Mouse (Mus musculus): ENCODE data around the gene S100a3. TPM values are rescaled to one million over a fixed set of nuclear protein-coding genes. Genes with fewer than 3 reads are reported as not detected.

Gene S100a3
- polyA plus RNA-seq, 2 experiments from 2014 or later, result 2.1 to 2.5 TPM

DNA sequence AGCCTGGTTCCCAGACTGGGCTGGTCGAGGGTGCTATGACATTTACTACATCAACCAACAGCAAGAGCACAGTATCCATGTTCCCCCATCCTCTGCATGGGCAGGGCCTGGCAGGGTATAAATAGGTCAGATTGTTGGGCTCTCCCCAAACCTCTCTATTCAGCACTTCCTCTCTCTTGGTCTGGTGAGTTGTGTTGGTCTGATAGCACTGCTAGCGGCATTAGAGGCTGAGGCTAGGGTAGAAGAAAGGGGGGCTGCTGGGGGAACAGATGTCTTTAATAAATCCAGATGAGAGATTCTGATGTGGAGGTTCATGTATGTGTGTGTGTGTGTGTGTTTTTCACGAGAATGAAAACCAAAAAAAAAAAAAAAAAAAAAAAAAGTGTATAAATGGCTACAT, 43.2 kb downstream of the S100a3 start, which contains the start of gene S100a4:
S100a4 (plus strand) TSS at position 149 of the 400 bp plus-strand sequence.
- ATAC-seq, result peak; percentile 69

DNA sequence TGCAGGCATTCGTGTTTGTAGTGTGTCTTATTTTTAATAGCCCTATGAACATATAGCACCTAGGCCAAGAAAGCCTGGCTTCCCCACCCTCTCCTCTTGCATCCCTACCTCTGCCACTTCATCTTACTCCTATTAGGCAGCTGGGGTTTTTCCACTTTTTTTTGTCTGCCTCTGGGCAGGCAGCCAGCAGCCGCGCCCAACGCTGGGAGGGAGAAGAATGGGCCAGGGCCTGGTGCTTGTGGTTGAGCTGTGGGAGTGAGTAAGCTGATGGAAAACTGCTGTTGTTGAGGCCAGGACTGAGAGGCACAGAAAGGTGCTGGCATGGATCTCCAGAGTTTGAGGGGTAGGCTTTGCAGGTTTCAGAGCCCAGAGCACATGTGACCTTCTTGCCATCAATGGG, 44.0 kb downstream of the S100a3 start:
- peak; percentile 16 for ATAC-seq

DNA sequence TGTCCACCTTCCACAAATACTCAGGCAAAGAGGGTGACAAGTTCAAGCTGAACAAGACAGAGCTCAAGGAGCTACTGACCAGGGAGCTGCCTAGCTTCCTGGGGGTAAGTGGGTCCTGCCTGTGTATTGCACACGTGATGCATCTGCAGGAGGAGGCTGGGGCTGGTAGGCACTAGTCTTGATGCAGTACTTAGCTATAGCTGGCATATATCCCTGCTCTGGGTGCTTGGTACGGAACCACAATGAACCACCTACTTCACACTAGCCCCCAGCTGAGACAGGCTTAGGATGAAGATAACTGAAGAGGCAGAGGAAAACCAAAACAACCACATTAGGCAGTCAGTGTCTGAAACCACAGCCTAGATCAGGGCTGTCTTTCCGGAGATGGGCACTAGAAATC, 44.7 kb downstream of the S100a3 start:
- ATAC-seq, result peak; percentile 45

DNA sequence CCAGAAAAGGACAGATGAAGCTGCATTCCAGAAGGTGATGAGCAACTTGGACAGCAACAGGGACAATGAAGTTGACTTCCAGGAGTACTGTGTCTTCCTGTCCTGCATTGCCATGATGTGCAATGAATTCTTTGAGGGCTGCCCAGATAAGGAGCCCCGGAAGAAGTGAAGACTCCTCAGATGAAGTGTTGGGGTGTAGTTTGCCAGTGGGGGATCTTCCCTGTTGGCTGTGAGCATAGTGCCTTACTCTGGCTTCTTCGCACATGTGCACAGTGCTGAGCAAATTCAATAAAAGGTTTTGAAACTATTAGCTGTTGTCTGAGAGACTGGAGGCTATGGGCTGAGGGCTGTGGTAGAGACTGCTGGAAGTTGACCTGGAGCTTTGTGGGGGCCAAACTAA, 45.4 kb downstream of the S100a3 start:
- ATAC-seq, result no peak

DNA sequence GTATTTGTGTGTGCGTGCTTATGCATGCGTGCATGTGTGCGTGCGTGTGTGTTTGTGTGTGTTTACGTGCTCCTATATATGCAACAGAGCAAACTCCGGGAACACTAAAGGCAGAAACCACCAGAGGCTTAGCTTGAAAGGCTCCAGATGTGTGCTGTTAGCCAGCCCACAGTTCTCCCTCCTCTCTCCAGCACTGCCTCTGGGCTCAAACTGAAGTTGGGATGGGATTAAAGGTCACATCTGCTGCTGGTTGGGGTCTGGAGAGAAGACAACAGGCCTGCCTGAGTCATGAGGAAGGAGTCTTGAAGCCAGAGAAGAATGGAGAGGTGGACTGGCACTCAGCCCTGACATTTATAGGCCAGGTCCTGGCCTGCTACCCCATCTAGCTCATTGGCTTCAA, 45.8 kb downstream of the S100a3 start:
- ATAC-seq, result no peak

DNA sequence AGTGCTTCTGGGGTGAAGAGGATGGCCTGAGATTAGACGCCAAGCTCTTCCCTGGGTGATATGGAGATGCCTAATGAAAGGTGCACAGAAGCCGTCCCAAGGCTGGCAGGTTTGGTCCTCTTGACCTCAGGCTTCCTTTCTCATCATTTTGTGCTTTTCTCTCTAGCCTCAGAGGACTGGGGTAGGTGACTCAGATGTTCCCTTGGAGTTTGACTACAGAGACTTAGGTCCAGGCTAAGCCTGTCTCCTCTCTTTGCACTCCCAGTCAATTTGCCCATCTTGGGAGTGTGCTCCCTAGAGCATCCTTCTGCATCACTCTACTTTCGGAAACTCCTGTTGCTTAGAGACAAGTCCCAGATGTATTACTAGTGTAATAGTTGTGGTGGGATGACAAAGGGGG, 47.0 kb downstream of the S100a3 start:
- no peak for ATAC-seq

DNA sequence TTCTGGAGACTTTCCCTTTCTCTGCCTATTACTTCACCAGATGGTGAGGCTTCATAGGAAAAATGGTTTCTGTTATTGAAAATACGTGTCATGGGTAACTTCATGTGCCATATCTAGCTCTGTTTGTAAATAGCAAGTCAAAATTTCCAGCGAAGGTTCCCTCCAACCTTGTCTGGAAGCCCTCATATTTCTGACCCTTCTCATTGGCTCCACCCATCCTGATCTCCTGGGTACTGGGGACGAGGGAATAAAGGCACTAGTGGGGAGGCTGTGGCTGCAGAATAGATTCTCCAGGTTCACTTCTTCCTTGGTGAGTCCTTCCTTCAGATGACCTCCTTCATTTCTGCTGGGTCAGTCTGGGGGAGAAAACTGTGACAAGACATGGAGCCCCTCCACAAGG, 47.8 kb downstream of the S100a3 start, which contains the start of gene S100a5:
S100a5 (plus strand) TSS at position 301 of the 400 bp plus-strand sequence.
- no peak for ATAC-seq

DNA sequence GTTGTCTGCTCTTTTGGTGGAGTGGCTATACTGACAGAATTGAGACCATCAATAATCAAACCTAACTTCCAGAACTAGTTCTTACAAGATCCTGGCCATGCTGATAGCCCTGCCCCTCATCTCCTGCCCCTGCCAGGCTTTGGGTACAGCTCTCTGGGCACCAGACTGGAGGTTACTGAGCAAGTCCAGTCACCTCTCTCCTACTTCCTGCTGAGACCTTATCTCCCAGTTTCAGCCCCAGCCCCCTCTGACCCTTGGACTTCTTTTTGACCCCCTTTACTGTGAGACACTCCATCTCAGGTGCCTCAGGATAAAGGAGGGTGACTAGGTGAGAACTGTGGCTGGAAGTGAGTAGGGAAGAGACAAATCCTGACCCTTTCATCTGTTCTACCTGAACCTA, 48.7 kb downstream of the S100a3 start:
- no peak for ATAC-seq

DNA sequence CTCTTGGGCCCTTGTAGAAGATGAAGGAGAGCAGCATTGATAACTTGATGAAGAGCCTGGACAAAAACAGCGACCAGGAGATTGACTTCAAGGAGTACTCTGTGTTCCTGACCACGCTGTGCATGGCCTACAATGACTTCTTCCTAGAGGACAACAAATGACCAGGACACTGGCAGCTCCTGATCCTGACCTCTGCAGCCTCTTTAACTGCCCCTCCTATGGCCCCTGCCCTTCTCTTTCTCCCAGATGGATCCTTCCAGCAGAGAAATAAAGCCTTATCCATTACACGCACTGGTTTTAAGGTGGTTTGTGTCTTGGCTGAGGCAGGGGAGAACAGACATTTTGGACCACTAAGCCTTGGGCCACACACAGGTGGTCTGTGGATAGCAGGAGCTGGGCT, 51.1 kb downstream of the S100a3 start:
- ATAC-seq, result no peak

DNA sequence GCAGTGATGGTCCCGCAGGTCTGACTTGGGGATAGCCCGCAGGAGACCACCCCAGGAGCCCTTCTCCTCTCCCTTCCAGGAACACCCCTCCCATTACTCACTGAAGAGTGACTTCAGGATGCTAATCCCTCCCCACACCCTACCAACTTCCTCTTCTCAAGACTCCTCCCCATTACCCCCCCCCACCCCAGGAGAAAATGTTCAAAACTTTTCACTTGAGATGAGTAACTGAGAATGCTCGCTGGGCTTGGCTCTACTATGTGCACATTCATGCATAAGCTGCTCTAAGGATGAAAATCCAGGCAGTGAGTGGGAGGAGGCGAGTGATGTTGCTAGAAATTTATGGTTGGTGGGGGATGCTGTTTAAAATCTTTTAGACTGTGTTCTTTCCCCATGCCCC, 51.7 kb downstream of the S100a3 start:
- ATAC-seq, result peak; percentile 15

DNA sequence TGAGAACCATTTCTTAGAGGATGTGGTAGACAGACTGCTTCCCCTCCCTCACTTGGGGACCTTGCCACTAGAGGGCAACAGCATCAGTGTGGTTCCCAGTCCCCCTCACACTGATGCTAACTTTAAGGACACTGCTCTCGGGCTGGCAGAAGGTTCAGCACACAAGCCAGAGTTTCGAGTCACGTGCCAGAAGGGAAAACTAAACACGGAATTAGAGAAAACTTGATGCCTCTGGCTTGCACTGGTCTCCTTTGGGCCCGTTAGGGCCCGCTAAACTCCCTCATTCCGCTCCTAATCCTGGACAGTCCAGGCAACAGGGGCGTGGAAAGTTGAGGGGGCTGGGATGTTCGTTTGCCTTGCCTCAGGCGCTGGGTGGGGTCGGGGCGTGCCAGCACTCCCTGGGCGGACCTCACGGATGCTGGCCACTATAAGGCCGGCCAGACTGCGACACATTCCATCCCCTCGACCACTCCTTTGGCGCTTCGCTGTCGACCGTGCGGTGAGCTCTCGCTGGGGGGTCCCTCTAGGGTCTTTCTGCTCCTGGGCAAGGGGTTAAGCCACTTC, 52.4 kb downstream of the S100a3 start, which contains the start of gene S100a6:
S100a6 (plus strand) TSS at position 155 of the 564 bp plus-strand sequence.
- peak; percentile 89 for ATAC-seq

DNA sequence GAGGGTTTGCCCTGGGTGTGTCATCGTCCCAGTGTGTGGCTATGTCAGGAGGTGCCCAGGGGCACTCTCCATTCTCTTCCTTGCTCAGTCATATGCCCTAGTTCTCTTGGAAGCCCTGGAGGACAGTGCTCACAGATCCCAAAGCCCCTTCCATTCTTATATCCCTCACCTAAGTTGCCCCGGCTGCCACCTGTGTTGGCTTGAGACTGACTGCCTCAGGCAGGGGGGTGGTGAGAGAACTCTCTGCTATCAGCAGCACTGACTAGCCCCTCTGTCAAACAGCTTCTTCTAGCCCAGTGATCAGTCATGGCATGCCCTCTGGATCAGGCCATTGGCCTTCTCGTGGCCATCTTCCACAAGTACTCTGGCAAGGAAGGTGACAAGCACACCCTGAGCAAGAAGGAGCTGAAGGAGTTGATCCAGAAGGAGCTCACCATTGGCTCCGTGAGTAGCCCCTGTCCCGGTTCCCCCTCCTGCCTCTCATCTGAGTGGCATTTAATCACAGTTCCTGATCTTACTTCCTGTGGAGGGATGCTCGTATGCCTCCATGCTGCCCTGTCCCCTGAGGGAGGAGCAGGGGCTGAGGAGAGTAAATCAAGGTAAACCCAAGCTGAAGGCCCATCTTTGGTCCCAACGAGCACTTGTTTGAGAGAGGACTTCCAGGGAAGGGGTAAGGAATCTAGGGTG, 53.2 kb downstream of the S100a3 start:
- ATAC-seq, result no peak

DNA sequence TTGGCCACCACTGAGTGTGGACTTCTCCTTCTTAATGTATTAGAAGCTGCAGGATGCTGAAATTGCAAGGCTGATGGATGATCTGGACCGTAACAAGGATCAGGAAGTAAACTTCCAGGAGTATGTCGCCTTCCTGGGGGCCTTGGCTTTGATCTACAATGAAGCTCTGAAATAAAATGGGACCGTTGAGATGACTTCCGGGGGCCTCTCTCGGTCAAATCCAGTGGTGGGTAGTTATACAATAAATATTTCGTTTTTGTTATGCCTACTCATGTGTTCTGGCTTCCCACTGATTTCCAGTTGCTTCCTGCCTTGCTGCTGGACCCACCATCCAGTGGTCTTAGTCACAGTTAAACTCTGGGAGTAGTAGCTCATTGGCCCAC, 53.8 kb downstream of the S100a3 start:
- no peak for ATAC-seq

DNA sequence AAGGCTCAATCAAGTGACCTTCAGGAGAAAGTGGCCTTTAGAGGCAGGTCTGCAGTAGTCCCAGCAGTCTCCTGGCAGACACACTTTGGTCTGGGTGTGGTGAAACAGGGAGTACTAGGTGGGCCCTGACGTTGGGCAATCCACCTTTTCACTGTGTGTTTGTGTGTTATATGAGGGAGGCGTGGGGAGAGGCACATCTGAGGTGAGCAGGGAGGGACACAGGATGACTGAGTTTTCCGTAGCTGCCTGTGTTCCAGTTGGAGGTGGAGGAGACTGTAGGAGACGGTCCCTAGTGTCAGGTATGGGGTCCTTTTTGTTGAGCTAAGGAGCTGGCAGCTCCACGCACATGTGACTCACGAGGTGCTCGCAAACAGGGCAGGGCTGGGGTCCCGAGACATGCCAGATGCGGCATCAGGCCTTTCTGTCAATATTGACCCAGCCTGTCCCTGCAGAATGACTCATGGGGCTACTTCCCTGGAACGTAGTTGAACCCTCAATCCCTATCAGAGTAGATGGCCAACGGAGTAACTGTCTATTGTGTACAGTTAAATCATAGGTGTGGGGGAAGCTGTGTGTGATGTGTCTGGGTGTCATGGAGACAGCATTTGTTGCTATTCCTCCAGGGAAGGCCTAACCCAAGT, 54.4 kb downstream of the S100a3 start:
- no peak for ATAC-seq

DNA sequence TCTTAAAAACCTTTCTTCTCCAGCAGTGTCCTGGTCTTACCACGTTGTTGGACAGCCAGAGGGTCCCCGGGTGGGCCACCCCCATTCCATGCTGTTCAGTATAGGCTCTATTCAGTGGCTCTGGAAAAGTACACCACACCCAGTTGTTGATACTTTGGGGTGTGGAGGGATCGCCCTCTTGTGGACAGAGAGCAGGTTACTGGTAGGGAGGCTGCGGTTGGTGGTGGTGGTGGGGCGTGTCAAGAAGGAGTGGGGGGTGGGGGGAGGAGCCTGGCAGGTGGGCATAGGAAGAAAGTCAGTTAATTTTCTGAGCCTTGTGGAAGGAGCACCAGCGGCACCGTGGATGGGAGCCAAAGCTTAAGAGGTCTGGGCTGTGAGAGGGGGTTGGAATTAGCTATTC, 55.0 kb downstream of the S100a3 start:
- ATAC-seq, result peak; percentile 81

DNA sequence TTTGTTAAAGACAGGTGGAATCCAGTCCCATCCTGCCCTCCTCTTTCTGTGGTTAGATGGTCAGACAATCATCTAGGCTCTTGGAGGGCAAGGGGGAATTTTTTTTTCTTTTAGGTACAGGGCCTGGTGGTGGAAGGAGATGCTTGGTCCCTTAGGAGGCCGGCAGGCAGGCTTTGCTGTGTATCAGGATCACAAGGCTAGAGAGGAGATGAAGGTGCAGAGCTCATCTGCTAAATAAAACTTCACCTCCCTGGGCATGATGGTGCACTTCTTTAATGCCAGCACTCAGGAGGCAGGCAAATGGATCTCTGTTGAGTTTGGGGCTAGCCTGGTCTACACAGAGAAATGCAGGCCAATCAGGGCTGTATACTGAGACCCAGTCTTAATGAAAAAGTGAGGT, 55.5 kb downstream of the S100a3 start:
- no peak for ATAC-seq

DNA sequence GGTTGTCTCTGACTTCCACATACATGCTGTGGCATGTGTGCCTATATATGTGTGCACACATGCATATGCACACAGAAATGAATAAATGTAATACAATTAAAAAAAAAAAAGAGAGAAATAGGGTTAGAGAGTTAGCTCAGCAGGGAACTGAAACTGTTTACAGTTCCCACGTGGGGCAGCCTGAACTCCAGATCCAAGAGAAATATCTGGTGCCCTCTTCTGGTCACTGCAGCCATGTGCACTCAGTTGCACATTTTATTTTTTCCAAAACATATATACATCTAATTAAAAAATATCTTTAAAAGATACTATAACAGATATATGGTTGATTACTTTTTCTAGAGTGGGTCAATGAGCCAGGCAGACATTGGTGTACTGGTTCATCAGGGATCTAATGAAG, 57.2 kb downstream of the S100a3 start:
- ATAC-seq, result no peak

DNA sequence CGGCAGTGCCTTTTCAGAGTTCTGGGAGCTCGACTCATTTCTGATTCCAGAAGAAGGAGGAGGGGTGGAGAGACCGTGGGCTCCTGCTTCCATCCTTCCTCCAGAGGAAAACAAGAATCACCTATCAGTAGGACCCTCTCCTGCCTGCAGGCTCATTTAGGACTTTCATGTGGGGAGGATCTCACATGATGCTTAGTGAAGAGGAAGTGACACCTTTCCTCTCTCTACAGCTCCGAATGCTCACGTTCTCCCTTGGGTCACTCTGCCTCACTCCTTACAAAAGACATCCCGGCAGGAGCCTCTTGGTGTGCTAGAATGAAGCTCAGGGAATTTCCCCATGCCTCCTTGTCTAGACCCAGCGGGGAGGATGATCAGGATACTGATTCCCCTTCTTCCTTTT, 61.2 kb downstream of the S100a3 start:
- ATAC-seq, result no peak

DNA sequence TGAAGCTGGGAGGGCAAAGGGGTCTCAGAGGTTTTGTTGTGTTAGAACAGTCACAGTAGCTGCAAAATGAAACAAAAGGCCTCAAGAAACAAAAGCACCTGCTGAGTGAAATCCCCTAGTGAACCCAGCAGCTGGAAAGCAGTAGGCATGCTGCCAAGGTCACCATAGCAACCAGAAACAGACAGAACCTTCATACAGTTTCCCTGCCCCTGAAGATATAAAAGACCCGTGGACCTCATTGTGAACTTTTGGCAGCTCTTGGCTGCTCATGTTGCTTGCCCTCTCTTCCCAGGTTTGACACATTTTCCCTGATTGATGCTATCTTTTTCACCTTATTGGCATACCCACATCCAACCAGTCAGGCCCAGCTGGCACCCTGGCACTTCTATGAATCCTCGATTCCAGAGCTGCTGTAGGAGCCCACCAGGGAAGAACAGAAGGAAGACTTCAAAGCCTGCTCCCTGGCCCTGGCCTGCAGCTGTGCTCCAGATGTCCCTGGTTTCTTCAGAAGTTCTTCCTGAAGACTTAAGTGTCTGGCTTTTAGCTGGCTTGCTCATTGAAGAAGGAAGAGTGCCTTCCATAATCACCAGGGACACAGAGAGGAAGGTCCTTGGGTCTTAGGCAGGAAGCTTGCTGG, 63.2 kb downstream of the S100a3 start:
- ATAC-seq, result peak; percentile 89

DNA sequence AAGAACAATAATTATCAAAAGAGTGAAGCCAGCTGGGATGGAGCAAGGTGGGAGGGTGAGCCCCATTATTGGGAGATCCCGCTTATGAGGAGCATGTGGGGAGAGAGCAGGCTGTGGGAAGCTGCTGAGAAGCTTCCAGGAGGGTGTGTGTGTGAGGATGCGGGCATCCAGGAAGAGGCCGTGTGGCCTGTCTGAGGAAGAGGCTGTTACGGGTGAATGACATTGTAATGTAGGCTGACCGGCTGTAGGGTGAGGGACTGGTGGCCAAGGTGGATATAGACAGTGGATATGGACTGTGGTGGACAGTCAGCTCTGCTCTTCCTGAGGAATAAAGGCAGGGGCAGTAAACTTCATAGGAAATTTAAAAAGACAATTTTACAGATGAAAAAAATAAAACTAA, 65.1 kb downstream of the S100a3 start:
- ATAC-seq, result no peak

DNA sequence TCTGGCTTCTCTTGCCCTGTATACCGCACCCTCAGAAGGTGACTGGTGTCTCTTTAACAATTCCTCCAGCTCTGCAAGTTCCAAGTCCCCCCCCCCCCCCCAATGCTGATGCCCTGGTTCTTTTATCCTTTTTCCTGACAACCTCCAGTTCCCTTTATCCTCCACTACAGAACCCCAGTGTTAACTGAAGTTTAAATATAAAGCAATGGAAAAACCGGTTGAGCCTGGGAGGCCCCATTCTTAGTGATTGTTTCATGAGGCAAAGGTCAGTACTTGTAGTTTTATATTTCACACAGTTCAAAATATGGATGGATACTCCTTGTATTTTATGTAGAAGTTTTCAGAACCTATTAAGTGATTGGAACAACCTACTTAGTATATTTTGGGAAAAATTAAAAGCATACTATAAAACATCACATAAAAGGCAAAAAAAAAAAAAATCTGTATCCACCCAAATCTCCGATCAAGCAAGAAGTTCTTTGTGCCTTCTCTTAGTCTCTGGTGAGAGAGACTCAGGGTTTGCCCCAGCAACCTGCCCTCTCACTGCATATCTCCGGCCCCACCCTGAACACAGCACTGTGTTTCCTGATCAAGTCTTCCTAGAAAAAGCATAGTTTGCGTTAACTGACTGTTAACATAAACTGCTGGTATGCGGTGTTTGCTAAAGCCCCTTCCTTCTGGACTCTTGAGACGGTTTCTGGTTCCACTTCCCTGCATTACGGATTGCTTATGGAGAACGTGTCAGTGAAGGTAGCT, 66.1 kb downstream of the S100a3 start:
- ATAC-seq, result no peak

DNA sequence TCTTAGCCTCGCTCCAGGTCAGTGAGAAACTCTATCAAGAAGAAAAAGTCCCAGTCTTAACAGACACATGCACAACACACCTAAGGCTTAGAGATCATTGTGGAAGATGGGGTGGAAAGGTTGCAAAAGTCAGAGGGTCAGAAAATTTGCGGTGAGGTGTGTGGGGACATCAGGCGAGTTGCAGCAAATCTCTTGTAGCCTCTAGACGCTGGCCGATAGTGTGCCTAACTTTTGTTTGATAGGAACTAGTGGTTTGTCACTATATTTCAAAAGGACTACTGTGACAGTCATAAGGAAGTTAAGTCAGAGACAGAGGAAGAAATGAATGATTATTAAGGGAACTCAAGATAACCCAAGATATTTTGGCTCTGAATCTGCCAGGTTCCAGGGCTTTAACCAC, 67.0 kb downstream of the S100a3 start:
- ATAC-seq, result no peak

DNA sequence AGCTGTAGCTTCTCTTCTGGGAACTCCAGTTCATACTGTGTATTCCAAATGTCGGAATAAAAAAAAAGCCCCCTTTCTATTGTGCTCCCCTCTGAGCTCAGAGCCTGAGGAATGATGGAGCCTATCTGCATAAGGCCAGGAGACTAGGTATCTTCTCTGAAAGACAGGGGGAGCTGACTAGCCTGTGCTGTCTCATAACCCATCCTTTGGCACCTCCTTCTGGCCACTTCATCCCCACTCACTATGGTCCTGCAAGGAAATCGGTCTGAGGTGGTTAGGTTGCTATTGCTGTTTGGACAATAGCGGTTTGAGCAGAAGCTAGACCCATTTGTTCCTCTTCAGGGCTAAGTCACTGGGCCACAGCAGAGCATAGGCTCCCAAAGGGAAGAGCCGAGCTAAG, 67.4 kb downstream of the S100a3 start:
- no peak for ATAC-seq
